Mouse (Mus musculus) heart, postnatal 0 days (tissue): ENCODE results near the gene Rhd. TPM values are rescaled to one million over a fixed set of nuclear protein-coding genes. Genes with fewer than 3 reads are reported as not detected.
"Not testable (repeated sequence)": the region's sequence is repeated elsewhere in the genome, so short reads cannot be mapped to it uniquely, and the experiment has no call there.

Experiments used
- ATAC-seq: fragments of 200-750 bp; cut with Nextera tagmentation; 2 replicates; pipeline ENCODE4 v1.8.0; 2017; ENCODE audit warnings: low read depth, moderate number of reproducible peaks, moderate library complexity; ENCODE audit not compliant: insufficient read depth
- DNase-seq: peaks from one replicate; pipeline ENCODE4 v3.0.0-alpha.2; 2016; ENCODE audit warnings: low spot score
- H3K27ac ChIP-seq: fragments of 300-500 bp; sonication (generic); 2 replicates; pipeline ENCODE4 v1.5.1; 2014; ENCODE audit warnings: low read depth, mild to moderate bottlenecking
- H3K27me3 ChIP-seq: fragments of 300-500 bp; sonication (generic); 2 replicates; pipeline ENCODE4 v1.6.1; 2014; ENCODE audit warnings: low read length, mixed read lengths; ENCODE audit not compliant: control insufficient read depth, insufficient read depth
- H3K36me3 ChIP-seq: fragments of 300-500 bp; sonication (generic); replicated peaks from 2 replicates; pipeline ENCODE4 v1.6.1; 2014; ENCODE audit warnings: low read length, mixed read lengths; ENCODE audit not compliant: control insufficient read depth, insufficient read depth
- H3K4me1 ChIP-seq: fragments of 300-500 bp; sonication (generic); 2 replicates; pipeline ENCODE4 v1.6.1; 2014; ENCODE audit warnings: antibody characterized with exemption; ENCODE audit not compliant: control insufficient read depth, insufficient read depth
- H3K4me2 ChIP-seq: fragments of 300-500 bp; sonication (generic); 2 replicates; pipeline ENCODE4 v1.6.1; 2014; ENCODE audit warnings: low read depth, mild to moderate bottlenecking, low read length, moderate library complexity
- H3K4me3 ChIP-seq: fragments of 300-500 bp; sonication (generic); 2 replicates; pipeline ENCODE4 v1.5.1; 2014; ENCODE audit warnings: low read depth, low read length
- H3K9ac ChIP-seq: fragments of 300-500 bp; sonication (generic); replicated peaks from 2 replicates; pipeline ENCODE4 v1.6.1; 2014; ENCODE audit warnings: low read depth, low read length, mixed read lengths
- H3K9me3 ChIP-seq: fragments of 300-500 bp; sonication (generic); replicated peaks from 2 replicates; pipeline ENCODE4 v1.6.1; 2016; ENCODE audit warnings: low read length; ENCODE audit not compliant: control insufficient read depth
- CTCF ChIP-seq: IDR thresholded peaks from 2 replicates; pipeline ENCODE4 v1.5.1; 2016; ENCODE audit warnings: antibody characterized with exemption, control low read depth, low read depth
- EP300 ChIP-seq: IDR thresholded peaks from 2 replicates; pipeline ENCODE4 v1.6.1; 2016; ENCODE audit warnings: antibody characterized with exemption, low read depth
- WGBS: fragments of 180-500 bp; shearing (Covaris S2); extraction: QIAGEN DNeasy Blood & Tissue Kit; methylation state at CpG from one replicate; pipeline ENCODE4 v1.1.7; 2014; 5-methylcytosine and 5-hydroxymethylcytosine counted together
- polyA plus RNA-seq: library from polyadenylated mRNA; unstranded; fragments of >200 nt; fragmentation: Nextera tagmentation; extraction: Ambion mirVana; gene quantifications from 2 replicates; pipeline ENCODE4 v1.2.1, GENCODE M21; 2015
- total RNA-seq: library from RNA; depleted of rRNA; stranded (reverse); fragments of >200 nt; gene quantifications from 2 replicates; pipeline ENCODE4 v1.2.3, GENCODE M21; 2014; ENCODE audit warnings: low replicate concordance; rRNA removed

The Rhd gene
- 5.3 and 7.7 TPM in 2 replicates for total RNA-seq
- 10.1 and 10.3 TPM in 2 replicates for polyA plus RNA-seq

- ATAC-seq: no peak
Observed at GRCm38 (mm10) chr4:134863937-134864729, at the start of gene Rhd. TSS of gene Rhd (plus strand) at chr4:134864536.

GRCm38 (mm10) chr4:134817706-134818105 is 46.6 kb upstream of the Rhd start:
- WGBS: 71% methylated on average over 4 of the region's 4 CpGs
- DNase-seq (no peak), ATAC-seq (no peak)
- Histone ChIP-seq H3K36me3 (0 out of 2 replicates have a peak, but pooled peaks cover under 1% of the 10 kb centered on the region), H3K9ac (no peak overlapping the region), H3K9me3 (no peaks in the 10 kb centered on the region), H3K27me3 (no peaks in the 10 kb centered on the region), H3K4me1 (0 out of 2 replicates have a peak, but pooled peaks cover 11% of the 10 kb centered on the region), H3K27ac (no peak overlapping the region), H3K4me3 (no peak overlapping the region), H3K4me2 (no peak overlapping the region)
- TF ChIP-seq EP300 (no peak), CTCF (no peak)

More at GRCm38 (mm10) chr4:134863937-134864729, at the start of gene Rhd:
- peaks cover 6% of the 10 kb centered on the region for H3K27me3 ChIP-seq
- DNase-seq: no peak
- H3K4me1 ChIP-seq: no peaks in the 10 kb centered on the region
- no peak within 1 kb of the TSS for H3K27ac ChIP-seq
- TF ChIP-seq CTCF (no peak), EP300 (no peak)
- 39% methylated on average over 14 of the region's 14 CpGs for WGBS
- no peak within 1 kb of the TSS for H3K4me3 ChIP-seq
- H3K36me3 ChIP-seq: no peaks in the 10 kb centered on the region
- no peak within 1 kb of the TSS for H3K9ac ChIP-seq
- H3K9me3 ChIP-seq: no peaks in the 10 kb centered on the region
- H3K4me2 ChIP-seq: no peak within 1 kb of the TSS

- H3K4me2 ChIP-seq: no peak overlapping the region
- 69% methylated on average over 1 of the region's 1 CpGs for WGBS
- no peak overlapping the region for H3K27ac ChIP-seq
- DNase-seq (no peak), ATAC-seq (no peak)
- H3K4me1 ChIP-seq: no peaks in the 10 kb centered on the region
- H3K4me3 ChIP-seq: no peak overlapping the region
- H3K9me3 ChIP-seq: no peaks in the 10 kb centered on the region
- TF ChIP-seq EP300 (no peak), CTCF (no peak)
- no peak overlapping the region for H3K9ac ChIP-seq
- peaks cover 8% of the 10 kb centered on the region; the same call in 1 of the 2 replicates for H3K36me3 ChIP-seq
- H3K27me3 ChIP-seq: no peaks in the 10 kb centered on the region
Observed at GRCm38 (mm10) chr4:134821061-134821460, 43.3 kb upstream of the Rhd start.

- Histone ChIP-seq H3K4me2 (no peak overlapping the region), H3K36me3 (peaks cover 30% of the 10 kb centered on the region), H3K27ac (no peak overlapping the region), H3K9ac (no peak overlapping the region), H3K4me1 (no peaks in the 10 kb centered on the region), H3K27me3 (no peaks in the 10 kb centered on the region), H3K9me3 (no peaks in the 10 kb centered on the region), H3K4me3 (no peak overlapping the region)
- DNase-seq: no peak
- ATAC-seq: no peak
- 63% methylated on average over 2 of the region's 2 CpGs for WGBS
- TF ChIP-seq EP300 (no peak), CTCF (no peak)
Observed at GRCm38 (mm10) chr4:134823560-134823959, 40.8 kb upstream of the Rhd start.

- not testable (repeated sequence) for H3K27me3 ChIP-seq, H3K9me3 ChIP-seq, H3K27ac ChIP-seq, ATAC-seq, H3K4me1 ChIP-seq, H3K9ac ChIP-seq, H3K4me2 ChIP-seq, H3K4me3 ChIP-seq, DNase-seq
- WGBS: 90% methylated on average over 9 of the region's 11 CpGs
- H3K36me3 ChIP-seq: peaks cover 39% of the 10 kb centered on the region
Observed at GRCm38 (mm10) chr4:134825864-134826263, 38.5 kb upstream of the Rhd start.

- DNase-seq: no peak
- Histone ChIP-seq H3K4me2 (no peak overlapping the region), H3K27ac (no peak overlapping the region), H3K36me3 (peaks cover 39% of the 10 kb centered on the region), H3K4me1 (no peaks in the 10 kb centered on the region), H3K9me3 (no peaks in the 10 kb centered on the region), H3K27me3 (no peaks in the 10 kb centered on the region), H3K9ac (no peak overlapping the region), H3K4me3 (no peak overlapping the region)
- ATAC-seq: no peak
- TF ChIP-seq CTCF (no peak), EP300 (no peak)
Observed at GRCm38 (mm10) chr4:134826348-134826747, 38.0 kb upstream of the Rhd start.
